ENCODE assay signal across 9 mouse cellular contexts in the genomic region with DNA sequence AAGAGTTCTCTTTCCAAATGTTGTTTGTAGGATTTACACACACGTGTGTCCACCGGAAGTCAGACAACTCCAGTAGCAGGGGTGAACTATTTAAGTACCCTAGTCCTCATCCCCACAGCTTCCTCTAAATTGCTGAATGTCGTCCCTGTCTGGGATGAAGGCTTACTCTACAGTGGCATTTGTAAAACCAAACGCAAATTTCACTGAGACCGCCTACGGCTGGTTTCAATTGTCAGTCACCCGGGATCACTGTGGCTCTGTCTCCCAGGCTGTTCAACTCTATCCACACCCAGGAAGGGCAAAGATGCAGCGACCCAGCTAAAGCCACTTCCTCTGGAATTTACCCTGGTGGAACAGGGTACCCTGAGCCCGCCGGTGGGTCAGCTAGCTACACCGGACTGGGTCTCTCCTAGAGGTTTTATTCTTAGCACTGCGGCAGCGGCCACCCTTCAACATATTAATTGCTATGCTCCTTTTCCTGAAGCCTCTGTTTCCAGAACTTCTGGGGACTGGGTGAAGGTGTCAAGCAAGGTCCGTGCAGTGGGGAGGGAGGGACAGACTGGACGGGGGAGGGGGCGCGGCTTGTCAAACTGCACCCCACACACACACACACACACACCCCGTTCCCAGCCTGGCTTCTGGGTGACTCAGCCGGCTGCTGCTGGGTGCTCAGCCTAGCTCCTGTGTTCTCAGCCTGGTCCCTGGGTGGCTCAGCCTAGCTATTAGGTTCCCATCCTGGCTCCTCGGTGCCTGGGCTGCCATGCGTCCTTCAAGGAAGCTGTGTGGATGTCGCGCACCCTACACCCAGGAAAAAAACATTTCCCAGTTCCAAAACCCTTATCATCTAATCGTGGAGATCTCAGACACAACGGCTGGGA. TPM values are rescaled to one million over a fixed set of nuclear protein-coding genes. Genes with fewer than 3 reads are reported as not detected.
DNase-seq lines count a peak whose midpoint lies in the region; ATAC-seq and TF ChIP-seq lines count a peak whose summit lies in the region.
"Had no signal": no experiment of that assay in that cellular context is flagged by ENCODE, and none has a peak within 500 bp of the region (broad histone marks: within the 10 kb centered on the region; RNA-seq: fewer than 3 reads in every experiment).

No protein-coding gene starts in this region.

- ATAC-seq in hindbrain, postnatal 0 days, result peak; percentile 41
- ATAC-seq in limb, embryonic 15.5 days (ENCODE audit: insufficient number of reproducible peaks, low FRiP score, low TSS enrichment, low read depth), result no peak

- H3K27ac ChIP-seq in heart, embryonic 10.5 days, result 0 out of 2 replicates have a peak overlapping the region, but pooled peaks have one; percentile 17
- H3K27ac ChIP-seq in embryonic fibroblast, embryonic 13.5 days (ENCODE audit: insufficient read depth, low read length), result no peak overlapping the region
- H3K27ac ChIP-seq in hindbrain, postnatal 0 days, result peak overlapping the region; percentile 71; the same call in 1 of the 2 replicates
- H3K27ac ChIP-seq in limb, embryonic 15.5 days, result no peak overlapping the region

- H3K9ac ChIP-seq in hindbrain, postnatal 0 days (replicated peaks; ENCODE audit: low read length), result peak overlapping the region; percentile 55
- H3K9ac ChIP-seq in limb, embryonic 15.5 days, result peak overlapping the region; percentile 38; the same call in 1 of the 2 replicates

- DNase-seq in heart, embryonic 10.5 days (ENCODE audit: low spot score), result no peak
- no peak for DNase-seq in heart, postnatal 36 days
- peak; percentile 28 for DNase-seq in adrenal gland, postnatal 10 days
- DNase-seq in hindbrain, postnatal 0 days (ENCODE audit: low spot score), result peak; percentile 41
- peak; percentile 38 for DNase-seq in neural tube, embryonic 10.5 days (ENCODE audit: extremely low spot score, low spot score)
- no peak for DNase-seq in ovary, postnatal 10 days (ENCODE audit: low spot score)

- no peak for TF ChIP-seq CTCF in embryonic fibroblast, embryonic 13.5 days (IDR thresholded peaks at IDR 0.05; ENCODE audit: borderline replicate concordance, insufficient read depth, low read length)
- TF ChIP-seq CTCF in hindbrain, postnatal 0 days (IDR thresholded peaks at IDR 0.05; ENCODE audit: low read depth), result no peak

- H3K4me2 ChIP-seq in hindbrain, postnatal 0 days (ENCODE audit: low read depth, low read length), result peak overlapping the region; percentile 91
- peak overlapping the region; percentile 98 for H3K4me2 ChIP-seq in limb, embryonic 15.5 days

- peak overlapping the region; percentile 77 for H3K4me3 ChIP-seq in heart, embryonic 10.5 days
- H3K4me3 ChIP-seq in embryonic fibroblast, embryonic 13.5 days (ENCODE audit: insufficient read depth, low read length), result peak overlapping the region; percentile 48; the same call in 1 of the 2 replicates
- peak overlapping the region; percentile 50 for H3K4me3 ChIP-seq in hindbrain, postnatal 0 days (ENCODE audit: low read length)
- H3K4me3 ChIP-seq in limb, embryonic 15.5 days, result peak overlapping the region; percentile 60

- peaks cover 45% of the 10 kb centered on the region for H3K27me3 ChIP-seq in heart, embryonic 10.5 days (ENCODE audit: insufficient read depth, poor library complexity, severe bottlenecking)
- H3K27me3 ChIP-seq in hindbrain, postnatal 0 days (ENCODE audit: insufficient read depth, low read length), result 0 out of 2 replicates have a peak, but pooled peaks cover 3% of the 10 kb centered on the region
- H3K27me3 ChIP-seq in limb, embryonic 15.5 days, result peaks cover 23% of the 10 kb centered on the region
- H3K27me3 ChIP-seq: CH12.LX had no signal

- peaks cover 7% of the 10 kb centered on the region for H3K4me1 ChIP-seq in heart, embryonic 10.5 days
- H3K4me1 ChIP-seq in embryonic fibroblast, embryonic 13.5 days (ENCODE audit: control insufficient read depth, insufficient read depth, low read length), result no peaks in the 10 kb centered on the region
- no peaks in the 10 kb centered on the region for H3K4me1 ChIP-seq in hindbrain, postnatal 0 days (ENCODE audit: insufficient read depth, low read length)
- H3K4me1 ChIP-seq in limb, embryonic 15.5 days, result peaks cover 15% of the 10 kb centered on the region

- no peaks in the 10 kb centered on the region for H3K9me3 ChIP-seq in heart, embryonic 10.5 days
- H3K9me3 ChIP-seq in hindbrain, postnatal 0 days (ENCODE audit: low read length), result no peaks in the 10 kb centered on the region
- no peaks in the 10 kb centered on the region for H3K9me3 ChIP-seq in limb, embryonic 15.5 days

- no peak for TF ChIP-seq POLR2A in embryonic fibroblast, embryonic 13.5 days (IDR thresholded peaks at IDR 0.05; ENCODE audit: low read depth, low read length)

- intact Hi-C loops in heart, postnatal 36 days (cut with DNase I), result no loop called here

- WGBS in heart, embryonic 10.5 days, result 6% methylated on average over 25 of the region's 25 CpGs
- 3% methylated on average over 25 of the region's 25 CpGs for WGBS in hindbrain, postnatal 0 days
- 5% methylated on average over 25 of the region's 25 CpGs for WGBS in limb, embryonic 15.5 days

- no peaks in the 10 kb centered on the region for H3K36me3 ChIP-seq in heart, embryonic 10.5 days
- H3K36me3 ChIP-seq in hindbrain, postnatal 0 days (ENCODE audit: insufficient read depth, low read length), result no peaks in the 10 kb centered on the region
- H3K36me3 ChIP-seq in limb, embryonic 15.5 days, result no peaks in the 10 kb centered on the region

RNA-seq across cellular contexts. Expression of gene Nebl, which starts 1.3 kb away (rescaled TPM):
- 292 and 461 TPM in 2 replicates for polyA plus RNA-seq in heart, embryonic 10.5 days (2016; fragmentation: Nextera tagmentation; extraction: Ambion mirVana)
- total RNA-seq in heart, postnatal 36 days (2021), result 100 to 1,000 TPM; 359 to 378 TPM
- total RNA-seq in adrenal gland, postnatal 10 days (2021), result 1 to 10 TPM; 5.2 to 5.4 TPM
- 0.58 and 1.2 TPM in 2 replicates for polyA plus RNA-seq in embryonic fibroblast, embryonic 13.5 days (2011; ENCODE audit: insufficient read length, low read depth, missing spikeins)
- total RNA-seq in hindbrain, postnatal 0 days (2014; rRNA removed), result 23.7 and 25.8 TPM in 2 replicates
- 15.4 and 15.9 TPM in 2 replicates for polyA plus RNA-seq in hindbrain, postnatal 0 days (2015; fragmentation: Nextera tagmentation; extraction: Ambion mirVana)
- polyA plus RNA-seq in limb, embryonic 15.5 days (2015; fragmentation: Nextera tagmentation; extraction: Ambion mirVana), result 25.2 and 30.4 TPM in 2 replicates

Comparison
In these comparisons a context has a peak if more than half of its experiments do, and no peak if none do; other contexts are left out.
1. DNase-seq: peak in adrenal gland, postnatal 10 days (single experiment), hindbrain, postnatal 0 days (single experiment) and neural tube, embryonic 10.5 days (single experiment); none in heart, embryonic 10.5 days (single experiment), heart, postnatal 36 days (0 of 2) and ovary, postnatal 10 days (single experiment).
2. H3K27ac ChIP-seq: peak in heart, embryonic 10.5 days (single experiment) and hindbrain, postnatal 0 days (single experiment); none in embryonic fibroblast, embryonic 13.5 days (single experiment) and limb, embryonic 15.5 days (single experiment).
3. Peak in every context shown above with its lines, with median percentiles within 50 percentile points of each other: H3K4me3 ChIP-seq.